Mouse (Mus musculus): ENCODE results near the gene Lcmt1.

GRCm38 (mm10) chr7:123442079-123442478 is 72.5 kb downstream of the Lcmt1 start:
- TF ChIP-seq CTCF (IDR thresholded peaks at IDR 0.05; ENCODE audit: borderline replicate concordance, insufficient read depth, low read depth, low read length) (no peak), POLR2A (IDR thresholded peaks at IDR 0.05; ENCODE audit: borderline replicate concordance, insufficient read depth, low read length) (no peak)

Data from cerebellum, adult 2 months (tissue).